Mouse (Mus musculus): ENCODE results near the gene Pira2.
"Not testable (repeated sequence)": the region's sequence is repeated elsewhere in the genome, so short reads cannot be mapped to it uniquely, and the experiment has no call there.

The Pira2 gene

DNA sequence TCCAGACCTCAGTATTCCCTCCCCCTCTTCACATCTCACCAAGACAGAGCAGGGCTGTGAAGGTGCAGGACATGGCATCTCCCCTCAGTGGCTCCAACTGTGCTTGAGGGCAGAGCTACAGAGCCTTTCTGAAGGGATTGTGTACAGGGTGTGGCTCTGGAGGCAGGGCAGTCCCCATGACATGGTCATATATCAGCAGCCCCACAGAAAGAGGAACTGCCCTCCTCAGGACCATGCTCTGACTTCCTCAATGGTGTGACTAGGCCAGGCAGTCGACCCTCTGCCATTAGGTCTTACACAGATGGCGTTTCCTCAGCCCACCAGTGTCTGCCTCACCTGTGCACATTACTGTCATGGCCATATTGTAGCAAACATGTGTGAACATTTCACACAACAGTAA is at the start of gene Pira2:
TSS of gene Pira2 (minus strand) at position 101 of the 400 bp plus-strand sequence.
- DNase-seq (ENCODE audit: low spot score in 2 of 2) = not testable (repeated sequence)

DNA sequence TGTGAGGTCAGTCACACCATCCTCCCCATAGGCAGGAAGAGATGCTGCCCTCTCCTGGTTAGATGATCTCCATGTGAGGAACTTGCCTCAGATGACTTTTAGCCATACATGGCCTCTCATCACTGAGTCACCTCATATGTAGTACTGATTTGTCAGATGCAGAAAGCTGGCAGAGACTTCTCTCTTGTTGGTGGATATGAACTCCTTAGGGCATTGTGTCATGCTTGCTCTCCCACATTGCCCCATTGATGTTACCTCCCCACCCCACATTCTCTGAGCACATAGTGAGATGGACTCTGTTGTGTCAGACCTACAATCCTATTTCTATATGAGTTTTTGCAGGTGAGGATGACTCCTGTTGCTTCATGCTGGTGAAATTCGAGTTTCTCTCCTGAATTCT is 30.2 kb upstream of the Pira2 start:
- DNase-seq (ENCODE audit: low spot score in 2 of 2) = not testable (repeated sequence)

GRCm38 (mm10) chr7:3837854-3838253 is 7.0 kb downstream of the Pira2 start:
- DNase-seq (ENCODE audit: low spot score in 2 of 2) = not testable (repeated sequence)

DNA sequence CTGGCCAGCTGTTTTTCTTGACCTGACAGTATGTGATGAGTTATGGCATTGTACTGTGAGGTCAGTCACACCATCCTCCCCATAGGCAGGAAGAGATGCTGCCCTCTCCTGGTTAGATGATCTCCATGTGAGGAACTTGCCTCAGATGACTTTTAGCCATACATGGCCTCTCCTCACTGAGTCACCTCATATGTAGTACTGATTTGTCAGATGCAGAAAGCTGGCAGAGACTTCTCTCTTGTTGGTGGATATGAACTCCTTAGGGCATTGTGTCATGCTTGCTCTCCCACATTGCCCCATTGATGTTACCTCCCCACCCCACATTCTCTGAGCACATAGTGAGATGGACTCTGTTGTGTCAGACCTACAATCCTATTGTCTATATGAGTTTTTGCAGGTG is 14.2 kb downstream of the Pira2 start:
- DNase-seq (ENCODE audit: low spot score in 2 of 2) = not testable (repeated sequence)

DNA sequence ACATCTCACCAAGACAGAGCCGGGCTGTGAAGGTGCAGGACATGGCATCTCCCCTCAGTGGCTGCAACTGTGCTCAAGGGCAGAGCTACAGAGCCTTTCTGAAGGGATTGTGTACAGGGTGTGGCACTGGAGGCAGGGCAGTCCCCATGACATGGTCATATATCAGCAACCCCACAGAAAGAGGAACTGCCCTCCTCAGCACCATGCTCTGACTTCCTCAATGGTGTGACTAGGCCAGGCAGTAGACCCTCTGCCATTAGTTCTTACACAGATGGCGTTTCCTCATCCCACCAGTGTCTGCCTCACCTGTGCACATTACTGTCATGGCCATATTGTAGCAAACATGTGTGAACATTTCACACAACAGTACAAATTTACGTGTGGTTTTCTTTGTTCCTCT is 19.3 kb downstream of the Pira2 start, which contains the start of gene Gm15448:
TSS of gene Gm15448 (minus strand) at position 89 of the 400 bp plus-strand sequence.
- DNase-seq (ENCODE audit: low spot score in 2 of 2) = not testable (repeated sequence)

DNA sequence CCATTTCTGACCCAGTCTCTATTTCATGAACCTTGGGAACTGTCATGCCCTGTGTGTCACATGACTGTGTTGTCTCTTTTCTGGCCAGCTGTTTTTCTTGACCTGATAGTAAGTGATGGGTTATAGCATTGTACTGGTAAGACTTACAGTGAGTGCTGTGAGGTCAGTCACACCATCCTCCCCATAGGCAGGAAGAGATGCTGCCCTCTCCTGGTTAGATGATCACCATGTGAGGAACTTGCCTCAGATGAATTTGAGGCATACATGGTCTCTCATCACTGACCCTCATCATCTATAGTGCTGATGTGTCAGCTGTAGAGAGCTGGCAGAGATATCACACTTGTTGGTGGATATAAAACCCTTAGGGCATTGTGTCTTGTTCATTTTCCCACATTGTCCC is 32.9 kb downstream of the Pira2 start:
- not testable (repeated sequence) for DNase-seq (ENCODE audit: low spot score in 2 of 2)

- DNase-seq (ENCODE audit: low spot score in 2 of 2) = not testable (repeated sequence)
These were observed 41.9 kb downstream of the Pira2 start for GRCm38 (mm10) chr7:3802935-3803334.

GRCm38 (mm10) chr7:3799940-3800339 is 44.9 kb downstream of the Pira2 start:
- not testable (repeated sequence) for DNase-seq (ENCODE audit: low spot score in 2 of 2)

GRCm38 (mm10) chr7:3796286-3796685 is 48.6 kb downstream of the Pira2 start:
- not testable (repeated sequence) for DNase-seq (ENCODE audit: low spot score in 2 of 2)
